Mouse (Mus musculus) megakaryocyte, embryonic 14.5 days (primary cell): ENCODE data around the gene Nap1l5.

ENCODE experiments used
- FLI1 ChIP-seq: IDR thresholded peaks from 2 replicates; pipeline ENCODE4 v1.6.1; 2012; ENCODE audit warnings: low read length, inconsistent platforms, mixed read lengths
- GATA1 ChIP-seq: IDR thresholded peaks from 3 replicates; pipeline ENCODE4 v1.6.1; 2012; ENCODE audit warnings: mixed read lengths, low read length, inconsistent platforms, borderline replicate concordance

GRCm38 (mm10) chr6:58922511-58922910, 15.6 kb upstream of the Nap1l5 start:
- no peak for TF ChIP-seq FLI1
- no peak for TF ChIP-seq GATA1
